Mouse (Mus musculus) ZHBTc4 (cell line): ENCODE results near the gene Atp8b5.

Experiments used
- DNase-seq: peaks from one replicate; pipeline ENCODE4 v3.0.0-alpha.2; 2011; ENCODE audit warnings: low read depth, low spot score

Atp8b5 gene

DNA sequence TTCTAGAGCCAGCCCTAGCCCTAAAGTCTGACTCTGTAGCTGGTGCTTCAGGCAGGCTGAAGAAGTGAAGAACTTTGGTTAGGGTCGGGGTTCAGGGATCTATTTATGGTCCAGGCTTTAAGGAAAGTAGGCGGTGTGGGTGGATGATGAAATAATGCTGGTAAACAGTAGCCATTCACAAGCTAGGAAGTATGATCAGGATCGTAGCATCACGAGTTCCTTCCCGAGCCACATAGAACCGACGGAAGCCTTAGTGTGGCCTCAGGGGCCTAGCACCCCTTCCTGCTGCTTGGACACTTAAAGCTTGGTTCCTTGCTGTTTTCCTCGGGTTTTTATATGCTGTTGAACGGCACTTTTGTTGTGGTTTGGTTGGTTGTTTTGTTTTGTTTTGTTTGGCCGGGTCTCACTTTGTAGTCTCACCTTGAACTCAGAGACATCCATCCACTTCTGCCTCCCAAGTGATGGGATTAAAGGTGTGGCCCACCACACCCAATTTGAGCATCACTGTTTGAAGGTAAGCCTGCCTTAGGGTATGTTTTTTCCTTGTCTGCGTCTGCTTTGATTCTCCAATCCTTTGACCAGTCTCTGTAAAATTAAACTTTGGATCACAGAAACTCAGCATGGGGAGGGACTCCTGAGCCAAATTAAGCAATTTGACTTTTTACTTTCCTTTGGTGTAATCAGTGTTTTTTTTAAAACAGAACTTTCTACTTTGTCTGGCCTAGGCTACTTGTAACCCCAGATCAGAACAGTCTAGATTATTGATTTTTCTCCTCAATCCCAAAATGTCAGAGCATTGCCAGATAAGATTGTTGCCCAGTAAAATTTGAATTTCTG is 116.5 kb downstream of the Atp8b5 start:
- DNase-seq = peak; percentile 76

DNA sequence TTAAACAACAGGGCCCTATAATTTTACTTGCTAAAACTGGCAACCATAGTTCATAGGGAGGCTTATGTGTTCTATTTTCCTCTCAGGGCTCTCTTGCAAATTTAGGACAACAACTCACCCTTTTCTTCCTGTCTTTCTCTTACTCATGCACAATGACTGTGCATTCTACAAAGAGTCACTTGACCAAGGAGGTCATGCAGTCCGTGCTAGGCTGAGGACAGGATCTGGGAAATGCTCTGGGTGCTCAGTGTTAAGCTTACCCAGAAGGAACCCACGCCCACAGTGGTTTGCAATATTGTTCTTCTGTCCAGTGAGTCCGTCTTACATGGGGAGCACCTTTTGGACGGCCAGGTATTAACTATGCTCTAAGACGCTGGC is 117.1 kb downstream of the Atp8b5 start:
- no peak for DNase-seq

GRCm38 (mm10) chr4:43384541-43384940 is 117.6 kb downstream of the Atp8b5 start:
- DNase-seq = no peak

DNA sequence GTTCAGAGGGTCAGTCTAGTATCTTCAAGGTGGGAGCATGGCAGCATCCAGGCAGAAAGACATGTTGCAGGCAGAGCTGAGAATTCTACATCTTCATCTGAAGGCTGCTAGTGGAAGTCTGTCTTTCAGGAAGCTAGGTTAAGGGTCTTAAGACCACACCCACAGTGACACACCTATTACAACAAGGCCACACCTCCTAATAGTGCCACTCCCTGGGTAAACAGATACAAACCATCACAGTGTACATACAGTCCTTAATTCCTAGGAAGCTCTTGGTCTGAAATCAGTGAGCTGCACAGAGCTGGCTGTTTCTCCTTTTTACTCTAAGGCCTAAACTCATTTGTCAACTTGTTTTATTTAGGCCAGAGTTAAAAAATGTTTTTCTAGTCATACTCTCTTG is 120.0 kb downstream of the Atp8b5 start:
- DNase-seq = no peak

GRCm38 (mm10) chr4:43389390-43389789 is 122.4 kb downstream of the Atp8b5 start:
- DNase-seq = no peak

- DNase-seq = no peak
These were observed 123.0 kb downstream of the Atp8b5 start for GRCm38 (mm10) chr4:43389845-43390440.

- no peak for DNase-seq
These were observed 124.6 kb downstream of the Atp8b5 start for GRCm38 (mm10) chr4:43391521-43392050.

GRCm38 (mm10) chr4:43394345-43394891 is 127.5 kb downstream of the Atp8b5 start:
- DNase-seq = no peak

DNA sequence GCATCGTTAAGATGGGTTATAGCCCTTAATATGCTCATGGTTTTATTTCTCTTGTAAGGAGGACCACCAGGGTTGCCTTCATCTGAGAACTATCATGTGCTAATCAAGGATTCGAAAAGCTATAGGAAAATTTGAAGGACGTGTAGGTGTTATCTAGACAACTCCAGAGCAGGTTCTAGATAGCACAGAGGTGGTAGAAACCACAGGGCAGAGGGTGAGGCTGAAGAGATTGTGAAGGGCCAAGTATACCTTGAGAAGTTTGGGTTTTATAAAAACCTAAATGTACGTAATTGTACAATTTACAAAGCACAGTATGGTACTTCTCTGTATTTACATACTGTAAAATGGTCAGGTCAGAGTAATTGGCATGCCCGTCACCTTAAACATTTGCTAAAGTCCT is 128.2 kb downstream of the Atp8b5 start:
- no peak for DNase-seq

GRCm38 (mm10) chr4:43395836-43396235 is 128.9 kb downstream of the Atp8b5 start:
- DNase-seq = no peak

GRCm38 (mm10) chr4:43396381-43396780 is 129.4 kb downstream of the Atp8b5 start:
- DNase-seq = no peak

DNA sequence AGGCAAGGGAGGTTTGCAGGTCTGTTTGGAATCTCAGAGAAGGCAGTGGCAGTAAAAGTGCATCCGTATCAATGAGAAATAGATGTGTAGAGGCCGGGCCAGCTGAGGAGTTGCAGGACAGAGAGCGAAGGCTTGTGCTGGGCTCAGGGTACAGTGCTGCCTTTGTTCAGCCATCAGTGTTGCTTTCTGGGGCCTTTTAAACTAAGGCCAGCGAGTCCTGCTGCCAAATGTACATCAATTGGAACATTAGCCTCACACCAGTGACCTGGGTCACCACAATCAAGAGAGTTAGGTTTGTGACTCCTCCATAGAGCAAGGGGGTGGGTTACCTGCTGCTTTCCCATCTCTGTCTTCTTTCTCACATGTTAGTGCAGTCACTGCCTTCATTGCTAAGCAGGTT is 131.1 kb downstream of the Atp8b5 start:
- no peak for DNase-seq

- DNase-seq = peak; percentile 88
These were observed 131.9 kb downstream of the Atp8b5 start for GRCm38 (mm10) chr4:43398829-43399331.

DNA sequence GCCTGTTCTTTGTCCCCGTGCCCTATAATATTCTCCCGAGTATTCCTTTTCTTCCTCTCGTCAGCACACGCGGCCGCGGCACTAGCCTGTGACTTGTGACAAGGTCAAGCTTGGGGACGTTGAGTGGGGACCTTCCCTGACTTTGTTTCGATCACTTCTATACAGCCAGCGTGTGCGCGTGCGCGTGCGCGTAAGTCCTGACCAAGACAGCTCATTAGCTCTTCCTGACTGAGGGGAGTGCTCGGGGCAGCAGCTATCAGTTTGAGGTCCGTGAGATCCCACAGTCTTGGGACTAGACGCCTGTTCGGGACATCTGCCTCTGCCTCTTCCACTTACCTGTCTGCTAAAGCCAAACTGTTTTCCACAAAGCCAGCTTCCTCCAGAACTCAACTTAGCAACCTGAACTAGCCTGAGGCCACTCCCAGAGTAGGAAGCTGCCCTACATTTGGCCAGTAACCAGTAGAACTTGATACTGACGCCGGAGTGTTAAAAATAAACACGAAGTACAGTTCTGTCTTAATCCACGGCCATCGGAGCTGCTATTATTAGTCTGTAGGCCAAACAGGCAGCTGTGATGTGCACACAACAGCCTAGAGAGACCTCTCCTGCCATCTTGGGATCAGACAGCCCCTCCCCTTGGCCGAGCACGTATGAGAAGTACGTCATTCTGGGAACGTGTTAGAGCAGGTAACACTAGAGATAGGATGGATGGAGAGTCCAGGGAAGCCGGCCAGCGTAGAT is 132.6 kb downstream of the Atp8b5 start:
- peak; percentile 73 for DNase-seq

GRCm38 (mm10) chr4:43400976-43401375 is 134.0 kb downstream of the Atp8b5 start:
- DNase-seq = no peak

GRCm38 (mm10) chr4:43401486-43401885 is 134.5 kb downstream of the Atp8b5 start:
- no peak for DNase-seq

DNA sequence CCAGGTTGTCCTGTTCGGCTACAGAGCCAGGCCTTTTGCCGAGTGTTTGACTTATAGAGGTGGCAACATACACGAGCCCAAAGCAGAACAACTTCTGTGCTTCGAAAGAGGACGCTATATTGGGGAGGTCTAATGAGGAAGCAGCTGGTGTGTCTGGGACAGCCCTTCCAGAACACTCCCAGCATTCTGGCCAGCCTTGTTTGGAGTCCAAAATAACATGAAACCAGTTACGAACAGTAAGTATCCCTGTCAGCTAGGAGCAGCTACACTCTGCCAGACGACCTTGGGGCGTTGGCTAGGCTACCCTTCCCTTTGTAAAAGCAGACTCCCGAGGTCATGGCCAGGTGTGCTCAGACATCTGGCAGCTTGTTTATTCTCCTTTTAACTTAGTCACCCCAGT is 135.3 kb downstream of the Atp8b5 start:
- peak; percentile 73 for DNase-seq

GRCm38 (mm10) chr4:43404697-43405096 is 137.7 kb downstream of the Atp8b5 start:
- peak; percentile 86 for DNase-seq

- peak; percentile 96 for DNase-seq
These were observed 139.4 kb downstream of the Atp8b5 start for GRCm38 (mm10) chr4:43406162-43406971.

GRCm38 (mm10) chr4:43407071-43407920 is 140.3 kb downstream of the Atp8b5 start:
- peak; percentile 77 for DNase-seq
